Mouse (Mus musculus) megakaryocyte, embryonic 14.5 days (primary cell): ENCODE data around the gene Rps21.

Experiments
- FLI1 ChIP-seq: IDR thresholded peaks from 2 replicates; pipeline ENCODE4 v1.6.1; 2012; ENCODE audit warnings: low read length, inconsistent platforms, mixed read lengths
- GATA1 ChIP-seq: IDR thresholded peaks from 3 replicates; pipeline ENCODE4 v1.6.1; 2012; ENCODE audit warnings: mixed read lengths, low read length, inconsistent platforms, borderline replicate concordance

- TF ChIP-seq GATA1 (no peak), FLI1 (no peak)
These were observed 35.7 kb downstream of the Rps21 start for GRCm38 (mm10) chr2:180292906-180293305.
